Mouse (Mus musculus) stomach, embryonic 16.5 days (tissue): ENCODE results near the gene Frmd4b. TPM values are rescaled to one million over a fixed set of nuclear protein-coding genes. Genes with fewer than 3 reads are reported as not detected.
"Not testable (repeated sequence)": the region's sequence is repeated elsewhere in the genome, so short reads cannot be mapped to it uniquely, and the experiment has no call there.

Experiments used
- ATAC-seq: fragments of 200-750 bp; cut with Nextera tagmentation; 2 replicates; pipeline ENCODE4 v1.8.0; 2017; ENCODE audit warnings: moderate number of reproducible peaks, moderate TSS enrichment; ENCODE audit not compliant: insufficient read depth, low FRiP score
- H3K27ac ChIP-seq: fragments of 300-500 bp; sonication (generic); 2 replicates; pipeline ENCODE4 v1.5.1; 2014; ENCODE audit warnings: low read length
- H3K27me3 ChIP-seq: fragments of 300-500 bp; sonication (generic); 2 replicates; pipeline ENCODE4 v1.6.1; 2014; ENCODE audit warnings: low read length, control low read depth, mixed read lengths; ENCODE audit not compliant: control insufficient read depth, insufficient read depth
- H3K36me3 ChIP-seq: fragments of 300-500 bp; sonication (generic); 2 replicates; pipeline ENCODE4 v1.6.1; 2014; ENCODE audit warnings: low read length; ENCODE audit not compliant: control insufficient read depth, insufficient read depth
- H3K4me1 ChIP-seq: fragments of 300-500 bp; sonication (generic); 2 replicates; pipeline ENCODE4 v1.6.1; 2014; ENCODE audit warnings: low read length, control low read depth, mixed read lengths; ENCODE audit not compliant: control insufficient read depth, insufficient read depth
- H3K4me2 ChIP-seq: fragments of 300-500 bp; sonication (generic); 2 replicates; pipeline ENCODE4 v1.6.1; 2014; ENCODE audit warnings: low read depth, low read length, mixed read lengths
- H3K4me3 ChIP-seq: fragments of 300-500 bp; sonication (generic); replicated peaks from 2 replicates; pipeline ENCODE4 v1.5.1; 2014; ENCODE audit warnings: mild to moderate bottlenecking, low read length
- H3K9ac ChIP-seq: fragments of 300-500 bp; sonication (generic); 2 replicates; pipeline ENCODE4 v1.6.1; 2014; ENCODE audit warnings: low read length
- H3K9me3 ChIP-seq: fragments of 300-500 bp; sonication (generic); replicated peaks from 2 replicates; pipeline ENCODE4 v1.6.1; 2016; ENCODE audit warnings: low read length, control low read depth; ENCODE audit not compliant: control insufficient read depth
- WGBS: fragments of 180-500 bp; shearing (Covaris S2); extraction: QIAGEN DNeasy Blood & Tissue Kit; methylation state at CpG from one replicate; pipeline ENCODE4 v1.1.7; 2014; 5-methylcytosine and 5-hydroxymethylcytosine counted together
- polyA plus RNA-seq: library from polyadenylated mRNA; unstranded; fragments of >200 nt; fragmentation: Nextera tagmentation; extraction: Ambion mirVana; gene quantifications from 2 replicates; pipeline ENCODE4 v1.2.1, GENCODE M21; 2015

The Frmd4b gene
- polyA plus RNA-seq, 1 experiment from 2014 or later, result 17.5 TPM

GRCm38 (mm10) chr6:97272349-97272748, 345.0 kb downstream of the Frmd4b start:
- H3K9me3 ChIP-seq, result no peaks in the 10 kb centered on the region
- no peaks in the 10 kb centered on the region for H3K27me3 ChIP-seq
- 0 out of 2 replicates have a peak, but pooled peaks cover 2% of the 10 kb centered on the region for H3K4me1 ChIP-seq
- H3K36me3 ChIP-seq, result no peaks in the 10 kb centered on the region
- ATAC-seq, result no peak
- no peak overlapping the region for H3K4me2 ChIP-seq
- WGBS, result 70% methylated on average over 2 of the region's 2 CpGs
- no peak overlapping the region for H3K27ac ChIP-seq
- H3K9ac ChIP-seq, result no peak overlapping the region
- H3K4me3 ChIP-seq, result no peak overlapping the region

GRCm38 (mm10) chr6:97269596-97269995, 347.7 kb downstream of the Frmd4b start:
- Histone ChIP-seq H3K9ac (no peak overlapping the region), H3K4me1 (no peaks in the 10 kb centered on the region), H3K4me3 (no peak overlapping the region), H3K36me3 (no peaks in the 10 kb centered on the region), H3K9me3 (no peaks in the 10 kb centered on the region), H3K27ac (no peak overlapping the region), H3K4me2 (no peak overlapping the region), H3K27me3 (no peaks in the 10 kb centered on the region)
- ATAC-seq, result no peak
- 73% methylated on average over 11 of the region's 11 CpGs for WGBS

- Histone ChIP-seq H3K27me3 (no peaks in the 10 kb centered on the region), H3K4me1 (no peaks in the 10 kb centered on the region), H3K4me2 (no peak overlapping the region), H3K9ac (no peak overlapping the region), H3K9me3 (no peaks in the 10 kb centered on the region), H3K4me3 (no peak overlapping the region), H3K36me3 (no peaks in the 10 kb centered on the region), H3K27ac (no peak overlapping the region)
- ATAC-seq, result no peak
- 77% methylated on average over 2 of the region's 2 CpGs for WGBS
These were observed 350.2 kb downstream of the Frmd4b start for GRCm38 (mm10) chr6:97267132-97267531.

- H3K36me3 ChIP-seq, result no peaks in the 10 kb centered on the region
- no peaks in the 10 kb centered on the region for H3K4me1 ChIP-seq
- H3K4me2 ChIP-seq, result no peak overlapping the region
- no peaks in the 10 kb centered on the region for H3K9me3 ChIP-seq
- H3K27ac ChIP-seq, result no peak overlapping the region
- ATAC-seq, result no peak
- H3K9ac ChIP-seq, result no peak overlapping the region
- WGBS, result 66% methylated on average over 4 of the region's 4 CpGs
- H3K4me3 ChIP-seq, result no peak overlapping the region
- no peaks in the 10 kb centered on the region for H3K27me3 ChIP-seq
These were observed 350.7 kb downstream of the Frmd4b start for GRCm38 (mm10) chr6:97266661-97267060.

GRCm38 (mm10) chr6:97265705-97266104, 351.6 kb downstream of the Frmd4b start:
- 55% methylated on average over 3 of the region's 3 CpGs for WGBS
- no peaks in the 10 kb centered on the region for H3K4me1 ChIP-seq
- H3K27ac ChIP-seq, result no peak overlapping the region
- no peak overlapping the region for H3K9ac ChIP-seq
- no peaks in the 10 kb centered on the region for H3K9me3 ChIP-seq
- H3K36me3 ChIP-seq, result no peaks in the 10 kb centered on the region
- no peaks in the 10 kb centered on the region for H3K27me3 ChIP-seq
- ATAC-seq, result no peak
- H3K4me2 ChIP-seq, result no peak overlapping the region
- H3K4me3 ChIP-seq, result no peak overlapping the region

- Histone ChIP-seq H3K27ac (no peak overlapping the region), H3K36me3 (no peaks in the 10 kb centered on the region), H3K27me3 (no peaks in the 10 kb centered on the region), H3K9ac (no peak overlapping the region), H3K4me1 (no peaks in the 10 kb centered on the region), H3K4me3 (no peak overlapping the region), H3K9me3 (no peaks in the 10 kb centered on the region), H3K4me2 (no peak overlapping the region)
- WGBS, result 62% methylated on average over 8 of the region's 8 CpGs
- no peak for ATAC-seq
These were observed 352.1 kb downstream of the Frmd4b start for GRCm38 (mm10) chr6:97265240-97265639.

GRCm38 (mm10) chr6:97263750-97264149, 353.6 kb downstream of the Frmd4b start:
- H3K27ac ChIP-seq, H3K36me3 ChIP-seq, H3K9me3 ChIP-seq, H3K4me2 ChIP-seq, ATAC-seq, H3K4me1 ChIP-seq, H3K27me3 ChIP-seq, H3K9ac ChIP-seq, H3K4me3 ChIP-seq: not testable (repeated sequence)

- no peak overlapping the region for H3K4me2 ChIP-seq
- WGBS, result 59% methylated on average over 4 of the region's 4 CpGs
- no peak overlapping the region for H3K4me3 ChIP-seq
- no peaks in the 10 kb centered on the region for H3K27me3 ChIP-seq
- no peak overlapping the region for H3K27ac ChIP-seq
- no peaks in the 10 kb centered on the region for H3K4me1 ChIP-seq
- no peaks in the 10 kb centered on the region for H3K9me3 ChIP-seq
- no peak for ATAC-seq
- no peaks in the 10 kb centered on the region for H3K36me3 ChIP-seq
- H3K9ac ChIP-seq, result no peak overlapping the region
These were observed 355.1 kb downstream of the Frmd4b start for GRCm38 (mm10) chr6:97262229-97262628.

- 79% methylated on average over 2 of the region's 2 CpGs for WGBS
- not testable (repeated sequence) for H3K9ac ChIP-seq, H3K9me3 ChIP-seq, H3K4me1 ChIP-seq, ATAC-seq, H3K4me3 ChIP-seq, H3K27me3 ChIP-seq, H3K27ac ChIP-seq, H3K36me3 ChIP-seq, H3K4me2 ChIP-seq
These were observed 357.4 kb downstream of the Frmd4b start for GRCm38 (mm10) chr6:97259926-97260325.

GRCm38 (mm10) chr6:97258489-97258888, 358.9 kb downstream of the Frmd4b start:
- Histone ChIP-seq H3K9ac (no peak overlapping the region), H3K4me2 (no peak overlapping the region), H3K36me3 (no peaks in the 10 kb centered on the region), H3K4me1 (no peaks in the 10 kb centered on the region), H3K9me3 (no peaks in the 10 kb centered on the region), H3K4me3 (no peak overlapping the region), H3K27ac (no peak overlapping the region), H3K27me3 (no peaks in the 10 kb centered on the region)
- 70% methylated on average over 1 of the region's 1 CpGs for WGBS
- no peak for ATAC-seq
